Mouse (Mus musculus) adipose tissue, adult 10 weeks (tissue): ENCODE measurements around the gene Galc. TPM values are rescaled to one million over a fixed set of nuclear protein-coding genes. Genes with fewer than 3 reads are reported as not detected.

Experiments
- polyA plus RNA-seq: library from polyadenylated mRNA; stranded (reverse); fragments of 350-450 nt; fragmentation: Illumina TruSeq; extraction: RNeasy Lipid Tissue Mini Kit (QIAGEN cat#74804); gene quantifications from one replicate; pipeline ENCODE4 v1.2.3, GENCODE M21; 2014; ENCODE audit warnings: low read depth, low replicate concordance

The Galc gene
- polyA plus RNA-seq = 15.6 TPM

DNA sequence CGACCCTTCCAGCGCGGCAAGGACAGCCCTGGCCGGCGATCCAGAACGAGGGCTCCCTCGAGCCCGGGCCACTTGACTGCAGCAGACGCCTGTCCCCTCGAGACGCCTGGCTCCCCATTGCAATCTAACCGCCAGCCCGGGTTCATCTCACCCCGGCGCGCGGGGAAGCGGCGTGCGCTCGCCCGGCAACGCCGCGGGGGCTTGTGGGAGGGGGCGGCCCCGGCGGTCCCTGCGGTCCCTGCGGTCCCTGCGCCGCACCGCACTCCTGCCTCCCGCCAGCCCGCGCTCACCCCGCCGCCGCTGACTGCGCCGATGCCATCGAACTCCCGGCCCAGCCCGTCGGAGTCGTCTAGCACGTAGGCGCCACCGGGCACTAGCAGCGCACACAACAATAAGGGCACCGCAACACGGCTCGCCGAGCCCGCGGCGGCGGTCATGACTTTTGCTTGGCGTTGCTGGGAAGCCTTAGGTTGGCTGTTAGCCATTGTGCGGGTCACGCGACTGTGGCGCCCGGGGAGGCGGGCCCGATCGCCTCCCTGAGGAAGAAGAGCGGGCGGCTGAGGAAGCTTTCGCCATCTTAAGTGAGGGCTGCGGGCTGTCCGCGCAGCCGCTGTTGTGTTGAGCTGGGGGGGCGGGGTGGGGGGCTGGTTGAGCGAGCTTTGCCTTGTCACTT lies at the start of gene Galc:
TSS of gene Galc (minus strand) at position 615 of the 673 bp plus-strand sequence.

DNA sequence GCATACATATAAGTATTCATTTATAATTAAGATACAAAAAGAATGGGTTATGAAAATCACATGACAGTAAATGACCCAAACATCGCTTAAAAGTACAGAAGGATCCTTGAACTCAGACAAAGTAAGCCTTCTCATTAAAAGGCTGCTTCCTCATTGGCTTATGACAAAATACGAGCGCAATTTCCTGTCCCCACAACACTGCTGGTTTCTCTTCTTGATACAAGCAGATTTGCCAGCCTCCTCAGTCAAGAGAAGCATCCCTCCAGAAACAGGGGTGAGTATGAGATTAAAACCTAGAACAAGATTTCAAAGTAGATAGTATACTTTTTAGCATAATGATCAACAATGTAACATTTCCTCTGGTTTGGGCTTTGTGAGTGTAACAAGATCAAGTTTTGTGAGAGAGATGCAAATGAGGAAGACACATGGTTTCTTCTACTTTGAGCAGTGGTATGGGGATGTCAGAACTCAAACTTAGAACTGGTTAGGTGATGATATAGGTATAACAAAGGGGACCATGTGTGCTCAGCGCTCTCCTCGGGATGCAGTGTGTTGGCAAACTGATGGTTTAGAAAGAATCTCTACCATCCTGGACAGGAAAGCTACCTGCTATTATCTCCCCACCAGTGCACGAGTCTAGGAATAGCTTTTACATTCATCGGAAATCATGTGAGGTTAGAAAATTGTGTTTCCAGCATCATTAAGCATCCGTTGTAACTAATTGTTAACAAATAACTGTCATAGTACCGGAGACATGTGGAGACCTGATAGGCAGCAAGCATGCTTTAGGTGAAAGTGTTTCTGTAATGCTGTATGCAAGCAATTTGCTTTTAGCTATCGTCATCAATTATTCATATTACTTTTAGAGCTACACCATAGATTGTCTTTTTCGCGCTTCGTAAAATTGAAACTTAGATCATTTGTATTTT lies 9.4 kb upstream of the Galc start, which contains the start of gene Gpr65:
TSS of gene Gpr65 (plus strand) at position 195 of the 929 bp plus-strand sequence.

Other genes starting within 250 kb of the Galc start
- gene Gpr65, start 9.2 kb upstream of the Galc start, polyA plus RNA-seq = 3.4 TPM